Mouse (Mus musculus) ES-E14 (cell line): Measurements from ENCODE around the gene Fbxw8. TPM values are rescaled to one million over a fixed set of nuclear protein-coding genes. Genes with fewer than 3 reads are reported as not detected.
A peak's percentile ranks its signal among the peaks of the same experiment; 100 is the strongest.

Source experiments
- DNase-seq: peaks from one replicate; pipeline ENCODE4 v3.0.0-alpha.2; 2013; ENCODE audit warnings: low read depth, low spot score
- H3K27ac ChIP-seq: 2 replicates; pipeline ENCODE4 v1.5.1; 2012; ENCODE audit warnings: low read depth, mild to moderate bottlenecking, low read length, moderate library complexity, mixed read lengths; ENCODE audit not compliant: poor library complexity, insufficient read depth, severe bottlenecking
- H3K36me3 ChIP-seq: 2 replicates; pipeline ENCODE4 v1.6.1; 2012; ENCODE audit warnings: mild to moderate bottlenecking, low read length, moderate library complexity, mixed read lengths; ENCODE audit not compliant: control insufficient read depth, poor library complexity, insufficient read depth, severe bottlenecking
- H3K4me1 ChIP-seq, 2 experiments: fragments of 150-350 bp in 1 of 2; sonication (generic) in 1 of 2; 2 replicates each; pipeline ENCODE4 v1.6.1; 2012; ENCODE audit warnings: low read length in 2 of 2, mild to moderate bottlenecking in 1 of 2, mixed read lengths in 1 of 2; ENCODE audit not compliant: control insufficient read depth in 2 of 2, insufficient read depth in 2 of 2, poor library complexity in 1 of 2
- H3K4me3 ChIP-seq, 2 experiments: fragments of 150-350 bp in 1 of 2; sonication (generic) in 1 of 2; 2 replicates each; pipeline ENCODE4 v1.5.1; 2012; ENCODE audit warnings: low read length in 2 of 2, low read depth in 1 of 2, mild to moderate bottlenecking in 1 of 2, mixed read lengths in 1 of 2; ENCODE audit not compliant: insufficient read depth in 1 of 2, poor library complexity in 1 of 2, severe bottlenecking in 1 of 2
- H3K9ac ChIP-seq: 2 replicates; pipeline ENCODE4 v1.6.1; 2012; ENCODE audit warnings: low read depth, mild to moderate bottlenecking, low read length, mixed read lengths; ENCODE audit not compliant: poor library complexity, insufficient read depth, severe bottlenecking
- H3K9me3 ChIP-seq: fragments of 150-350 bp; sonication (generic); 2 replicates; pipeline ENCODE4 v1.6.1; 2012; ENCODE audit warnings: low read depth, mild to moderate bottlenecking, low read length; ENCODE audit not compliant: control insufficient read depth, insufficient read depth
- CHD2 ChIP-seq: IDR thresholded peaks from 2 replicates; pipeline ENCODE4 v1.6.1; 2014; ENCODE audit warnings: mild to moderate bottlenecking, low read depth, low read length, inconsistent platforms
- HCFC1 ChIP-seq: IDR thresholded peaks from 2 replicates; pipeline ENCODE4 v1.6.1; 2012; ENCODE audit warnings: low read length, inconsistent platforms, borderline replicate concordance; ENCODE audit not compliant: insufficient read depth
- MAFK ChIP-seq: IDR thresholded peaks from 2 replicates; pipeline ENCODE4 v1.6.1; 2014; ENCODE audit warnings: mild to moderate bottlenecking, low read depth, low read length, inconsistent platforms; ENCODE audit not compliant: insufficient read depth
- ZC3H11A ChIP-seq: IDR thresholded peaks from 2 replicates; pipeline ENCODE4 v1.6.1; 2012; ENCODE audit warnings: low read depth, mild to moderate bottlenecking, inconsistent platforms, low read length, borderline replicate concordance
- ZNF384 ChIP-seq: IDR thresholded peaks from 2 replicates; pipeline ENCODE4 v1.6.1; 2012; ENCODE audit warnings: low read depth, low read length, inconsistent platforms
- in situ Hi-C, 2 experiments: fragments of 600-800 bp; cut with MboI; formaldehyde crosslinking; loops; one replicate each; pipeline ENCODE4 v1.15.1; 2025; ENCODE audit warnings: low sequenced_read_pairs in 2 of 2, inconsistent platforms in 1 of 2; ENCODE audit not compliant: unreplicated experiment in 2 of 2
- total RNA-seq: library from RNA; depleted of rRNA; stranded (reverse); fragments of 300-350 nt; gene quantifications from 2 replicates; pipeline ENCODE4 v1.2.3, GENCODE M21; 2012

Gene Fbxw8
- total RNA-seq, 1 experiment = 46.2 TPM

- H3K4me1 ChIP-seq = peaks cover 3 to 10% of the 10 kb centered on the region in 2 experiments; a peak in 1 of 4 replicates
- H3K9me3 ChIP-seq = no peaks in the 10 kb centered on the region
- TF ChIP-seq ZNF384 (no peak), ZC3H11A (no peak), MAFK (no peak), CHD2 (no peak), HCFC1 (no peak)
- no peak within 1 kb of the TSS for H3K4me3 ChIP-seq
- no peak within 1 kb of the TSS for H3K27ac ChIP-seq
- H3K9ac ChIP-seq = no peak within 1 kb of the TSS
- in situ Hi-C loops = loop anchor here in 1 of 2 experiments (25.0 kb wide), 1 partner anchor 1498 kb away; the partner anchor contains the start of gene Tbx3
- no peaks in the 10 kb centered on the region for H3K36me3 ChIP-seq
- DNase-seq = no peak
Observed at GRCm38 (mm10) chr5:118164581-118164980, 9.3 kb upstream of the Fbxw8 start, which contains the start of gene Hrk. Hrk (plus strand) TSS chr5:118164648.

GRCm38 (mm10) chr5:118160691-118161090, 5.4 kb upstream of the Fbxw8 start:
- Histone ChIP-seq H3K27ac (no peak overlapping the region), H3K4me3 (no peak overlapping the region), H3K9ac (no peak overlapping the region), H3K9me3 (no peaks in the 10 kb centered on the region), H3K4me1 (peaks cover 3 to 6% of the 10 kb centered on the region in 2 experiments; a peak in 1 of 4 replicates), H3K36me3 (no peaks in the 10 kb centered on the region)
- TF ChIP-seq ZC3H11A = no peak
- in situ Hi-C loops = loop anchor here in 1 of 2 experiments (25.0 kb wide), 1 partner anchor 1502 kb away; the partner anchor contains the start of gene Tbx3
- DNase-seq = no peak

- DNase-seq = no peak
- no peak overlapping the region for H3K9ac ChIP-seq
- no peak overlapping the region for H3K4me3 ChIP-seq
- in situ Hi-C loops = loop anchor here in 1 of 2 experiments (25.0 kb wide), 1 partner anchor 1505 kb away; the partner anchor contains the start of gene Tbx3
- H3K4me1 ChIP-seq = peaks cover 3 to 6% of the 10 kb centered on the region in 2 experiments; a peak in 2 of 4 replicates
- TF ChIP-seq HCFC1 = no peak
- TF ChIP-seq CHD2 = no peak
- TF ChIP-seq ZNF384 = no peak
- TF ChIP-seq MAFK = no peak
- TF ChIP-seq ZC3H11A = no peak
- no peak overlapping the region for H3K27ac ChIP-seq
- H3K9me3 ChIP-seq = no peaks in the 10 kb centered on the region
- no peaks in the 10 kb centered on the region for H3K36me3 ChIP-seq
Observed at GRCm38 (mm10) chr5:118156976-118157375, 1.7 kb upstream of the Fbxw8 start.

GRCm38 (mm10) chr5:118155565-118155947, 292 bp upstream of the Fbxw8 start:
- peak overlapping the region; percentile 78 to 88; a peak in 3 of 4 replicates for H3K4me3 ChIP-seq
- no peak overlapping the region for H3K27ac ChIP-seq
- peaks cover 0 to 3% of the 10 kb centered on the region in 2 experiments; a peak in 1 of 4 replicates for H3K4me1 ChIP-seq
- no peaks in the 10 kb centered on the region for H3K9me3 ChIP-seq
- no peak for DNase-seq
- in situ Hi-C loops = loop anchor here in 1 of 2 experiments (25.0 kb wide), 1 partner anchor 1507 kb away; the partner anchor contains the start of gene Tbx3
- TF ChIP-seq CHD2 (no peak), ZNF384 (no peak), HCFC1 (no peak), ZC3H11A (no peak), MAFK (no peak)
- H3K9ac ChIP-seq = no peak overlapping the region
- H3K36me3 ChIP-seq = no peaks in the 10 kb centered on the region
